Mouse (Mus musculus) forebrain, embryonic 13.5 days (tissue): ENCODE results near the gene Hsd11b1. TPM values are rescaled to one million over a fixed set of nuclear protein-coding genes. Genes with fewer than 3 reads are reported as not detected.

Source experiments
- ATAC-seq: fragments of 200-750 bp; cut with Nextera tagmentation; 2 replicates; pipeline ENCODE4 v1.8.0; 2017
- H3K27ac ChIP-seq: fragments of 300-500 bp; sonication (generic); 2 replicates; pipeline ENCODE4 v1.5.1; 2015; ENCODE audit warnings: inconsistent platforms, mild to moderate bottlenecking, moderate library complexity
- H3K27me3 ChIP-seq: fragments of 300-500 bp; sonication (generic); 2 replicates; pipeline ENCODE4 v1.6.1; 2015; ENCODE audit warnings: mild to moderate bottlenecking, inconsistent platforms
- H3K36me3 ChIP-seq: fragments of 300-500 bp; sonication (generic); 2 replicates; pipeline ENCODE4 v1.6.1; 2015; ENCODE audit warnings: mild to moderate bottlenecking, inconsistent platforms; ENCODE audit not compliant: poor library complexity, severe bottlenecking
- H3K4me1 ChIP-seq: fragments of 300-500 bp; sonication (generic); 2 replicates; pipeline ENCODE4 v1.6.1; 2015; ENCODE audit warnings: inconsistent platforms
- H3K4me2 ChIP-seq: fragments of 300-500 bp; sonication (generic); 2 replicates; pipeline ENCODE4 v1.6.1; 2015; ENCODE audit warnings: inconsistent platforms, mild to moderate bottlenecking, moderate library complexity
- H3K4me3 ChIP-seq: fragments of 300-500 bp; sonication (generic); 2 replicates; pipeline ENCODE4 v1.5.1; 2015; ENCODE audit warnings: mild to moderate bottlenecking, inconsistent platforms
- H3K9ac ChIP-seq: fragments of 300-500 bp; sonication (generic); 2 replicates; pipeline ENCODE4 v1.6.1; 2015; ENCODE audit warnings: mild to moderate bottlenecking, inconsistent platforms
- H3K9me3 ChIP-seq: fragments of 300-500 bp; sonication (generic); replicated peaks from 2 replicates; pipeline ENCODE4 v1.6.1; 2016; ENCODE audit warnings: inconsistent platforms
- WGBS: fragments of 180-500 bp; shearing (Covaris S2); methylation state at CpG from one replicate; pipeline ENCODE4 v1.1.7; 2015; 5-methylcytosine and 5-hydroxymethylcytosine counted together
- polyA plus RNA-seq: library from polyadenylated mRNA; unstranded; fragments of >200 nt; fragmentation: Nextera tagmentation; extraction: Ambion mirVana; gene quantifications from 2 replicates; pipeline ENCODE4 v1.2.1, GENCODE M21; 2015

The Hsd11b1 gene
- polyA plus RNA-seq, 1 experiment from 2014 or later = 0.17 TPM

GRCm38 (mm10) chr1:193211371-193211770 is 52.5 kb downstream of the Hsd11b1 start:
- no peak overlapping the region for H3K4me2 ChIP-seq
- ATAC-seq = no peak
- 84% methylated on average over 5 of the region's 5 CpGs for WGBS

GRCm38 (mm10) chr1:193208178-193208577 is 55.7 kb downstream of the Hsd11b1 start:
- Histone ChIP-seq H3K27ac (no peak overlapping the region), H3K4me3 (no peak overlapping the region), H3K9ac (no peak overlapping the region), H3K4me1 (no peaks in the 10 kb centered on the region), H3K27me3 (no peaks in the 10 kb centered on the region), H3K9me3 (no peaks in the 10 kb centered on the region), H3K36me3 (no peaks in the 10 kb centered on the region), H3K4me2 (no peak overlapping the region)
- ATAC-seq = 0 out of 2 replicates have a peak, but pooled peaks have one; percentile 36
- 46% methylated on average over 2 of the region's 2 CpGs for WGBS

More at GRCm38 (mm10) chr1:193211371-193211770, 52.5 kb downstream of the Hsd11b1 start:
- Histone ChIP-seq H3K27ac (no peak overlapping the region), H3K9ac (no peak overlapping the region), H3K9me3 (no peaks in the 10 kb centered on the region), H3K27me3 (no peaks in the 10 kb centered on the region), H3K4me3 (no peak overlapping the region), H3K36me3 (no peaks in the 10 kb centered on the region), H3K4me1 (no peaks in the 10 kb centered on the region)

- no peaks in the 10 kb centered on the region for H3K4me1 ChIP-seq
- no peak within 1 kb of the TSS for H3K27ac ChIP-seq
- H3K4me2 ChIP-seq = no peak within 1 kb of the TSS
- no peaks in the 10 kb centered on the region for H3K27me3 ChIP-seq
- no peaks in the 10 kb centered on the region for H3K9me3 ChIP-seq
- WGBS = 95% methylated on average over 3 of the region's 3 CpGs
- ATAC-seq = no peak
- no peaks in the 10 kb centered on the region for H3K36me3 ChIP-seq
- H3K9ac ChIP-seq = no peak within 1 kb of the TSS
- no peak within 1 kb of the TSS for H3K4me3 ChIP-seq
Measured at GRCm38 (mm10) chr1:193207503-193207902, 56.4 kb downstream of the Hsd11b1 start, which contains the start of gene Lamb3. Gene Lamb3 (plus strand): TSS chr1:193207699.

- no peak for ATAC-seq
- Histone ChIP-seq H3K27me3 (no peaks in the 10 kb centered on the region), H3K4me3 (no peak overlapping the region), H3K36me3 (no peaks in the 10 kb centered on the region), H3K9ac (no peak overlapping the region), H3K4me2 (no peak overlapping the region), H3K27ac (no peak overlapping the region), H3K4me1 (no peaks in the 10 kb centered on the region), H3K9me3 (no peaks in the 10 kb centered on the region)
- WGBS = 96% methylated on average over 2 of the region's 2 CpGs
Measured at GRCm38 (mm10) chr1:193205431-193205830, 58.4 kb downstream of the Hsd11b1 start.

- H3K9me3 ChIP-seq = no peaks in the 10 kb centered on the region
- no peak overlapping the region for H3K9ac ChIP-seq
- 83% methylated on average over 2 of the region's 2 CpGs for WGBS
- no peaks in the 10 kb centered on the region for H3K36me3 ChIP-seq
- no peak overlapping the region for H3K4me3 ChIP-seq
- no peaks in the 10 kb centered on the region for H3K27me3 ChIP-seq
- no peak overlapping the region for H3K4me2 ChIP-seq
- no peaks in the 10 kb centered on the region for H3K4me1 ChIP-seq
- no peak for ATAC-seq
- H3K27ac ChIP-seq = no peak overlapping the region
Measured at GRCm38 (mm10) chr1:193203821-193204220, 60.1 kb downstream of the Hsd11b1 start.

- H3K27ac ChIP-seq = no peak within 1 kb of the TSS
- no peaks in the 10 kb centered on the region for H3K36me3 ChIP-seq
- H3K4me1 ChIP-seq = no peaks in the 10 kb centered on the region
- no peak within 1 kb of the TSS for H3K4me2 ChIP-seq
- no peak within 1 kb of the TSS for H3K4me3 ChIP-seq
- no peak for ATAC-seq
- H3K9me3 ChIP-seq = no peaks in the 10 kb centered on the region
- 64% methylated on average over 5 of the region's 5 CpGs for WGBS
- H3K9ac ChIP-seq = no peak within 1 kb of the TSS
- H3K27me3 ChIP-seq = no peaks in the 10 kb centered on the region
Measured at GRCm38 (mm10) chr1:193201383-193201778, 62.5 kb downstream of the Hsd11b1 start, which contains the start of gene Traf3ip3. Gene Traf3ip3 (minus strand): TSS chr1:193201703.

- ATAC-seq = no peak
- 86% methylated on average over 8 of the region's 8 CpGs for WGBS
- no peak overlapping the region for H3K4me3 ChIP-seq
- no peak overlapping the region for H3K9ac ChIP-seq
- H3K4me1 ChIP-seq = no peaks in the 10 kb centered on the region
- H3K36me3 ChIP-seq = no peaks in the 10 kb centered on the region
- no peaks in the 10 kb centered on the region for H3K27me3 ChIP-seq
- no peak overlapping the region for H3K4me2 ChIP-seq
- H3K27ac ChIP-seq = no peak overlapping the region
- H3K9me3 ChIP-seq = no peaks in the 10 kb centered on the region
Measured at GRCm38 (mm10) chr1:193200640-193201382, 63.1 kb downstream of the Hsd11b1 start.

- ATAC-seq = no peak
- Histone ChIP-seq H3K36me3 (no peaks in the 10 kb centered on the region), H3K27ac (no peak overlapping the region), H3K27me3 (no peaks in the 10 kb centered on the region), H3K9ac (no peak overlapping the region), H3K9me3 (no peaks in the 10 kb centered on the region), H3K4me2 (no peak overlapping the region), H3K4me3 (no peak overlapping the region), H3K4me1 (no peaks in the 10 kb centered on the region)
- WGBS = 94% methylated on average over 2 of the region's 2 CpGs
Measured at GRCm38 (mm10) chr1:193198312-193198711, 65.6 kb downstream of the Hsd11b1 start.

GRCm38 (mm10) chr1:193197494-193198205 is 66.2 kb downstream of the Hsd11b1 start:
- Histone ChIP-seq H3K4me3 (no peak overlapping the region), H3K27ac (no peak overlapping the region), H3K4me1 (no peaks in the 10 kb centered on the region), H3K36me3 (no peaks in the 10 kb centered on the region), H3K9ac (no peak overlapping the region), H3K4me2 (no peak overlapping the region), H3K9me3 (no peaks in the 10 kb centered on the region), H3K27me3 (no peaks in the 10 kb centered on the region)
- ATAC-seq = no peak
- WGBS = 95% methylated on average over 18 of the region's 18 CpGs

- ATAC-seq = no peak
- WGBS = 66% methylated on average over 3 of the region's 3 CpGs
- Histone ChIP-seq H3K9me3 (no peaks in the 10 kb centered on the region), H3K4me3 (no peak overlapping the region), H3K27ac (no peak overlapping the region), H3K4me2 (no peak overlapping the region), H3K27me3 (no peaks in the 10 kb centered on the region), H3K9ac (no peak overlapping the region), H3K4me1 (no peaks in the 10 kb centered on the region), H3K36me3 (no peaks in the 10 kb centered on the region)
Measured at GRCm38 (mm10) chr1:193195169-193195810, 68.6 kb downstream of the Hsd11b1 start.

GRCm38 (mm10) chr1:193194416-193195140 is 69.3 kb downstream of the Hsd11b1 start:
- Histone ChIP-seq H3K27ac (no peak overlapping the region), H3K9me3 (no peaks in the 10 kb centered on the region), H3K9ac (no peak overlapping the region), H3K4me1 (peaks cover 5% of the 10 kb centered on the region), H3K27me3 (no peaks in the 10 kb centered on the region), H3K36me3 (no peaks in the 10 kb centered on the region), H3K4me2 (no peak overlapping the region), H3K4me3 (no peak overlapping the region)
- 78% methylated on average over 3 of the region's 3 CpGs for WGBS
- ATAC-seq = no peak
